Mouse (Mus musculus) monocyte, adult 2 months (primary cell): ENCODE data around the gene Rtl9.

Source experiments
- DNase-seq, 2 experiments: peaks; one replicate each; pipeline ENCODE4 v3.0.0; 2022; ENCODE audit warnings: low spot score in 2 of 2, low read depth in 1 of 2

Rtl9 gene

DNA sequence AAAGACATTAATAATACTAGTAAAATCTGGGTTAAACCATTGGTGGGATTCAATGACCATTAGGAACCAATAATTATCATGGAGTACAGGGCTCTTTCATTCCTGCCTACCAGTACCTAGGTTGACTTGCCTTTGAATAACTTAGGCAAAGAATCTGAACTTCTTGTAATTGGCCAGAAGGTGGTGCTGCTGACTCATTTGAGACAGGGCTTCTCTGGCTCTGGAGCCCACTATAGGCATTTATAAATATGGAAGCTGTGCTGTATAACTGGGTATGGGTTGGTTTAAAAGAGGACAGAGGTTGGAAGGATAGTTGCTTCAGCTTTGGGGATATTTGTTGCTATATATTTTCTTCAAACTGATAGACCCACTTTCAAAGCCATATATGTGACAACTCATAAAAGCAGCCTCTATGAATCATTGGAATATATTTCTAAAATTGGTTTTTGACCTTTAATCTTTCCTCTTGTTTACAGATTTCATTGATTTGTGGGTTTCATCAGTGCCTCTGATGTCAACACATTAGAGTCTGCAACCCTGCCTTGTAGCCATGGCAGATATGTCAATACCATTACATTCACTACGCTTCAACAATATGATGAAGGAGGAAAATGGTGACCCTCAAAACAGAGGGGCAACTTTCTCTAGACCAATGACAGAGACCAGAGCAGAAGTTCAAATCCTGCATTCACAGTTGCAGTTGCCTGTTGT is at the start of gene Rtl9:
Gene Rtl9 (plus strand): TSS at position 551 of the 711 bp plus-strand sequence.
- no peak for DNase-seq

DNA sequence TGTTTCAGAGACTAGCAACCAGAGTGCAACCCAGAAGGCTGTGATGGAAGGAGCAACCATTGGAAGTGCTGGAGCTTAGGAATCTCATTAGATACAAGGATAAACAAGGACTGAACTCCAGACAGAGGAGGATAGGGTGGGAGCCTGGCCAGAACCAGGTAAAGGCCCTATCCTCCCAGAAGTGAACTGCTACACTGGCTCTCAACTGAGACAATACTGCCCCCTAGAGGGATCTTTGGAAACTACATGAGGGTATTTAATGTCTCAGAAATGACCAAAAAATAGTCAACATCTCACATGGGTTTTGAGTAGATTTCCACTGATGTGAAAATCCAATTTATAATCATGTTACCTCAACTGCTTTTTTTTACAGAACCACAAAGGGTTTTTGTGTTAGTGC is 47.9 kb upstream of the Rtl9 start:
- DNase-seq, result no peak

DNA sequence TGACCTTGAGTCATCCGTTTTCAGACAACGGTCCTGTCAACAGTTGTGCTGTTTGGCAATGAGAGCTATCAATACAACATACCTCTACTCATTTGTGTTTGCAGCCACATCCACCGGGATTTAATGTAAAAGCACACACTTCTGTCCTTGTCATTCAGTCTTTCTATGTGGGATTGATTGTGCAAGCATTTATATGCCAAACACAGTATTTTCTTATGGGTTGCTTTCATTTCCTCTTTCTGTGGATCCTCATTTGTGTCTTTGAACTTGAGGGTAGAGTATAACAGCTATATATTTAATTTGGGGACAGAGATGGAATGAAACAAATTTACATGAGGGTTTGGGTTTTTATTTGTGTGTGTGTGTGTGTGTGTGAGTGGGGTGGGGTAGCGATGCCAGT is 47.5 kb upstream of the Rtl9 start:
- DNase-seq, result no peak

DNA sequence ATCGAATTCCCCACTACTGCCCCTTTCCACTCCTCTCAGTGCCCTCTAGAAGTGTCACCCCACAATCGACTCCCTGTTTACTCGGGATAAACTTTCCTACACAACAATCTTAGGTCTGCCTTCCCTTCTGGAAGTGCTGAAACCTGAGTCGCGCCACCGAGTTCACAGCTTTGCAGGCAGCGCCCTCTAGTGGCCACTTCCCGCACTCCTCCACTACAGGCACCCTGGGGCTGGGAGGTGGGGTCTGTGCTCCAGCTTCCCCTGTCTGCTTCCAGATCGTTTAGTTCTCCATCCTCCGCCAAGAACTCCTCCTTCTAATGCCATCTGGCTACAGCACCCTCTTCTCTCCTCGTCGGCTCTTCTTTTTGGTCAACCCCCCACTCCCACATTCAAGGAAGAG is 40.6 kb upstream of the Rtl9 start:
- peak in 1 of 2 experiments; percentile 44 for DNase-seq

DNA sequence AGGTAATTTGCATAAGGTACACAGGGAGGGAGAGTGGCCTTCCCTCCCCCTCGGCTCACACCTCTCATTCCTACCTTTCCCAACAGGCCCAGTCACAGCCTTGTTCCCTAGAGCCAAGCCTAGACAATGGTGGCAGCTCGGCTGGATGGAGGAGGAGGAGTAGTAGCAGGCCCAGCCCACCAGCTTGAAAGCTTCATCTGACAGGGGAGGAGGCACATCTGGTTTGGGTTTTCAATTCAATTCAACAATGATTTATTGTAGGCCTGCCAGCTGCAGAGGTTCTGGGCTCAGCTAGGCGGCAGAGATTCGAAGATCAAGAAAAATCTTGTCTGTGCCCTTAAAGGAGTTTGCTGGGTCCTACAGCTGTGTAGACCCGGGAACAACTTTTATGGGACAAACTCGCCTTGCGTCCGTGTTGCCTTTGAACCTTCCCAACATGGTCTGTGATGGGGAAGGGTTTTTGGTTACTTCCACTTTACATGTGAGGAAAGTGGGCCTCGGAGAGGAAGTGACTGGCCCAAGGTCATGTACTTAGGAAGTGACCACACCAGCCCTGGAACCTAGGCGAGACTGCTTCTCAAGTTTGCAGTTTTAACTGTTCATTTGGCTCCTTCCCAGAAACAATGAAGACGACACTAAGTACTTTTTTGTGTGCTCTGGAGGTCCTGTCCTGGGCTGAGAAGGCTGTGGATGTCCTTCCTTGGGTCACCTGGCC is 36.6 kb upstream of the Rtl9 start:
- DNase-seq, result no peak

DNA sequence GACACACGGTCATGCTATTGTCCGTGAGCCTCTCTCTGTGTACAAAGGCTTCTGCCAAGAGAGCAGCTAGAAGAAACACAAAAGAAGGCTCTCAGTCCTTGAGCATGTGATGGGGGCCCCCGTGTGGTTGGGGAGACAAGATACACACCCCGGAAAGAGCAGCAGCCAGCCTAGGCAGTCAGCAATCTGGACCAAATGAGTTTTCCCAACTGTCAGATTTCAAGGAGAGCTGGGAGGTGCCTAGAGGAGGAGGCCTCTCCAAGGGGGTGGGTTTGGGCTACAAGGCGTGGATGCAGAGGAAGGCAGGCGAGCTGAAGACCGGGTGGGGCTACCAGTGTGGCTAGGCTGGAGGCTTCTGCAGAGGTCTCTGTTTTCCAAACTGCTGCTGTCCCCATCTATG is 35.6 kb upstream of the Rtl9 start:
- DNase-seq, result no peak

DNA sequence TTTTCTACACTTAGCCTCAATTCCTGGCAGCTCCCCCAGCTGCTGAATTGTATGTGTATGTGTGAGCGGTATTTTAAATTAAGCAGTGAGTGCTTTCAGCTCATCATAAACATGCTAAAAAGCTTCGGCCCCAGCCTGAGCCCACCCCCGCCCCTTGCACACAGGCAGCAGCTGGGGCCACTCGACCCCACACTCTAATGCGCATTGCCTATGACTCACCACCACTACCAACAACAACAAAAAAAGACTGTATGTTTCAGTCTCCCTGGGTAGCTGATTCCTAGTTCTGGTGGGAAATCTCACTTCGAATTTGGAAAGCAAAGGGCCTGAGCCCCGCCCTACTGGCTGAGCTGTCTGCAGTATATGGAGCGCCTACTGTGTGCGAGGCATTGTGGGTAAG is 35.1 kb upstream of the Rtl9 start:
- DNase-seq, result no peak

DNA sequence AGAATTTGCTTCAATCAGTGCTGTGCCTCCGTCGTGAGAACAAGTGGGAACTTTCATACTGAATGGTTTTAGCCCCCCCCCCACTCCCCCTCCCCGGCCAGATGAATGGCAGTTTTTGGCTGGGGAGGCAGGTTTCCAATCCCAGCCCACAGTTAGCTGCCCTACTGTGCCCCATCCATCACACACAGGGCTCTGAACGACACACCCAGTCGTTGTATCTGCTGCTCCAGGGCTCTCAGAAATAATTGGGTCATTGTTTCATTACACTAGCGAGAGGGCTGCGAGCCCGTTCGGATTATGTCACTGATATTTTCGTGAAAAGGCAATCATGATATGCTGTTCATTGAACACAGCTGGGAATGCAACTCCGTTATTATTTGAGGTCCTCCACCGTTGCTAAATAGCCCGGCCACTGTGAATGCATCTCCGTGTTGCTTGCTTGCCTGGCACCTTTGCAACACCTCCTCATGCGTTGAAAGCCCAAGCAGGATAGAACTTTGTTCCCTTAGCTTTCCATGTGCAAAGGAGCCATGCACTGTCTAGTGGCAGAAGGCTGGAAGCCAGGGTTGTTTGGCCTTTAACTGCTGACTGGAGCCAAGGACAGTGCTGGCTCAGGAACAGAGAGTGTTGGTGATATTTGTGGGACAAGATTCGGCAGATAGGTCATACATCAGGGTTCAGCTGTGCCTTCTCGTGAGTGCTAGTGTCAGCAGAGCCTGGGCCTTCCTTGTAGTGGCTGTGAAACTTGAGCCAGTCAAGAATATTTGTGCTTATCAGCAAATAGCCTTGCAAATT is 32.9 kb upstream of the Rtl9 start:
- no peak for DNase-seq

DNA sequence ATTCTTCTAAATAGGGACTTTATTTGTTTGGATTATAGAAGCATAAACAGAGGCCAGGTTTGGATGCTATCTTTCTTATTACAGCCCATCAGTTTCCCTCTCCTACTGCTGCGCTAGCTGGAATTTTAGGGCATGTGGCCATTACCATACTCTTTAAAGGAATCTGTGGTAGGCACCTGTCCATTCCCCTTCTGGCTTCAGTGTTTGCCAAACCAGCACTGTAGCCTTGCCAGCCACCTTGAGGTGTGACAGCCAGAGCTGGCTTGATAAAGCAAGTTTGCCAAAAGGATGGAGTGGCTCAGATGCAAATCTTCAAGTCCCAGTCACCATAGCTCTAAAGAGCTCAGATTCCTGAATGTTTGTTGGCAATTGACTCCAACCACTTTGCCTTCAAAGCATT is 32.3 kb upstream of the Rtl9 start:
- DNase-seq, result no peak

DNA sequence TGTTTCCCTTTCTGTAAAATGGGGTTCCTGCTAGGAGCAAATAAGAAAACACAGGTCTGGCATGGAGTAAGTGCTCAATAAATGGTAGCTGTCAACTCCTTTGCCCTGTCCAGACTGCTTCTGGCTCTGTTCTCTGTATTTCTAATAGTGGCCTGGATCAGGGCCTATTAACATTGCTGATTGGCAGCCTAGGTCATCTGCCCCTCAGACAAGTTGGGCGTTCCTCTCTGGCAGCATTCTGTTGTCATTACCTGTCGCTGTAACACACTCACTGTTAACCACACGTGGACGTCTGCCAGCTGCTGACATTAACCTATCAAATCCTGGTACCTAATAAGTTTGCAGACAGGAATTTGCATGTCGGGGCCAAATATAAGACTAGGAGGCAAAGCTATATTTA is 31.8 kb upstream of the Rtl9 start:
- DNase-seq, result no peak

DNA sequence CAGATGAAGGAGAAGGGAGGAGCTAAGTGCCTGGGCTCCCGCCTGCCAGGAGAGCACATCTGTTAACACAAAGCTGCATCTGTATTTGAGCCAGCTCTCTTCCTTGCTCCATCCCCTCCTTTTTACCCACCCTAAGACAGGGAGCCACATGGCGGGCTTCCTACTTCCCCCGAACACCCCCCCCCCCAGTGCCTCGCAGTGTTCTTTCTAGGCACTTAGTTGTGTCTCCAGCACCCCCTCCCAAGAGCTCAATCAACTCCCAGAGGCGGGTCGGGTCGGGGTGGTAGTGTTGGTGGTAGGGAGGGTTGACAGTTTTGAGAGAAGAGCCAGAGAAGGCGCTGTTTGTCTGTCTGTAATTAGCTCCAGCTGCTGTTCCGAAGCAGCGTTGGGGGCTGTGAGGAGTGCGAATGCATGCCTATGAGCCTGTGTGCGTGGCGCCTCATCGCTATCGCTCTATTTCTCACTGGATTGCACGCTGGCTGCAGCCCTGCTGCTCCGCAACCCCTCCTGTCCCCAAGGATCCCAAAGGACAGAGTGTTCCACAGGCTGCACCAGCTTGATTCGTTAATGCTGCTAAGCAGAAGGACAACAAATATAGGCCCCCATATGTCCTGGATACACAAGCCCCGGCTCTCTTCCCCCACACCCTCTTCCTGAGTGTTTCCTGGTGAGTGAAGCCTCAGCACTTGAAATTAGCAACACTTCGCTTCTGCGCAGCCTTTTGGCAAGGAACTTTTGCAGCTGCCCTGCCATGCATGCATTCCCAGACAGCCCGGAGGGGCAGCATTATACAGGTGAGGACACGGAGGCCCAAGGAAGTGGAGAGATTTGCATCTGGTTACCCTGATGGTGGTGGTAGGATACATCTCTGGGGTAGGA is 18.7 kb upstream of the Rtl9 start:
- no peak for DNase-seq

DNA sequence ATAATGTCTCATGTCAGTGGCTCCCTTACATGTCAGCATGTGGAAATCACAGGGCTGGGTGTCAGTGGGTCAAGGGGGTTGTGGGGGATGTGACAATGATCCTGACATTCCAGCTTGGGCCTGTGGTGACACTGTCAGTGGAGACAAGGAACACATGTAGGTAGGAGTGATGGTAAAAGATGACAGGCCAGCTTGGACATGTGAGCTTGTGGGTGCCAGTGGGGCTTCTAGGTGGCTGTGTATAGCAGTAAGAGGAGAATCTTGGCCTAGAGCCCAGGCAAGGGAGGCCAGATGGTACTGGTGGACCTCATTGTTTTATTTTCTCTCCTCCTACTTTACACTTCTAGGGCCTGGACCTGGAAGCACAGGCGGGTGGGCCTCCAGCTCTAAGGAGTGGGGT is 16.7 kb upstream of the Rtl9 start:
- no peak for DNase-seq

DNA sequence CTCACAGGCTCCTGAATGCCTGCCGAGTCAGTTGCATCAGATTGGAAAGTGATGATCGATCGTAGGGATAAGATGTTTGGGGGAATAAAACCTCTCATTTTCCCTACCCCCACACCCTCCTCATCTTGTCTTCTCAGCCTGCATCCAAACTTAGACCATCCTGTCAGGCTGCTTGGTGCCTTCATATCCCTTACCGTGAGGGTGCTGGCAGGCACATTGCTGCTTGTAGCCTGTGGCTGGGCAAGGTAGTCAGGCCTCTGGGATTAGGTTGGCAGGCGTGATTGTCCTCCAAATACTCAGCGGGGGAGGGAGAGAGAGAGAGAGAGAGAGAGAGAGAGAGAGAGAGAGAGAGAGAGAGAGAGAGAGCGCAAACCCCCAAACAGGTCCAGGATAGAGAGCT is 11.2 kb upstream of the Rtl9 start:
- DNase-seq, result no peak

DNA sequence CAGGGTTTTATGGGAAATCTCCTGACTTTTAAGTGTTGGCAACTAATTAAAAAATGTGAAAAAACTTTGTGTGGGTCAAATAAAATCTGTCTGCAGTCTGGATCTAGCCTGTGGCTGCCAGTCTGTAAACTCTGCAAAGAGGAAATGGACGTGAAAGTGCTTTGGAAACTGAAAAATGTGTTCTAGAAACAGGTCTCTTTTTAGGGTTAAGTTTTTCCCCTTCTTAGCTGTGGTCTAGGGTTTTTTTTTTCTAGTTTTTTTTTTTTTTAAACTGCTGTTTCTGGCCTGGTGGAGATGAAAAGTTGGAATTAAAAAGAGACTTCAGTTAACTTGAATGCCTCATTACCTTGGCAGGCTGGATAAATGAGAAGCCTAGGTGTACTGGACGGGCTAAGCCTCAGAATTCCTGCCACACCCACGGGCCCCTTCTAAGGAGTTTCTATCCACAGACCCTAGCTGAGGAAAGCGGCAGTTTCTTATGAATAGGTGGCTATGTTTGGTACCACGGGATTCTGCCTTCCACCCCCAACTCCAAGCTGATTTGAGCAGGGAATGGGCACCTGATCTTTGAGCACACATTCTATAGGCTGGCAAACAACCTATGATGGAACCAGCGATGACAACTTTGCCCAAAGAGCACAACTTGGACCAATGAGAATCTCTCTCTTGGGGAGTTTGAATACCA is 8.3 kb upstream of the Rtl9 start:
- no peak for DNase-seq

DNA sequence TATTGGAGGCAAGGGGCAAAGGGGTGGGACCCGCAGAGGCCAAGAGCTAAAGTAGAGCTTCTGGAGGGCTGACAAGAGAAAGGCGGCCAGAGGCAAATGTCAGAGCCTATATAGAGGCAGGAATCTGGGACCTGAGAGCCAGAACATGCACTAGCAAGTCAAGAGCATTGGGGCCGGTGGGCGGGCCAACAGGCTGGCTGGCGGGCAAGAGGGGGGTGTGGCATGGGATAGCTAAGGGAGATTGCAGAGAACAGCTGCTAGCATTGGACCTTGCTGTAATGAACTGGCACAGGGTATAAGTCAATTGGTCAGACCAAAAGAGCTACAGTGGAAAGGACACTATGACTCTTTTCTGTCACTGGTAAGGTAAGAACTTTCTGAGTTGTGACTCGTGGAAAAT is 1.8 kb upstream of the Rtl9 start:
- DNase-seq, result no peak

DNA sequence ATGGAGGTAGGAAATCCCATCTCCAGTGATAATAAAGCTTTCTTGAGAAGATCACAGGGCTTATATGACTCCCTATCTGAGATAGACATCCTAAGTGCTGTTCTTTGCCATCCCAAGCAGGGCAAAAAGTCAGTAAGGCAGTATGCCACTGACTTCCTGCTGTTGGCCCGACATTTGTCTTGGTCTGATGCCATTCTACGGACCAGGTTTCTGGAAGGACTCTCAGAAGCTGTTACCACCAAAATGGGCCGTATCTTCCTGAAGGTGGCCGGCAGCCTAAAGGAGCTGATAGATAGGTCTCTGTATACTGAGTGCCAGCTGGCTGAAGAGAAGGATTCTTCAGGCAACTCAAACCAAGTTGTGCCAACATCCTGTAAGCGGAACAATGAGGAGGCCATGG is 3.8 kb downstream of the Rtl9 start:
- no peak for DNase-seq

DNA sequence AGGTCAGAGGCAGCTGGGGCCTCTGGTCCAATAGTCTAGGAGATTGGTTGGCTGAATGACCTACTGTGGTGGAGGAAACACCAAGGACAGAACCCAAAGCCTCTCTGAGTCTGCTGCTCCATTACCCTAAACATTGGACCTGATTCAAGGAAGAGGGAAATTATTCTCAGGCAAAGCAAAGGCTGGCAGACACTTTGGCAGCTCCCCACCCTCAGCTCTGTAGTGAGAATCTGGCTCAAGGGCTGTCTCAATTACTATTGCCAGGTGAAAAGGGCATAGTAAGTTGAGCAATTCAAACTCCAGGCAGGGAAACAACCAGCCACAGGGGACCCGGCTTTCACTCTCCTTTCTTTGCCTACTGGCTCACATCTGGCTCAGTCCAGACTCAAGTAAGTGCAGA is 6.5 kb downstream of the Rtl9 start:
- no peak for DNase-seq

DNA sequence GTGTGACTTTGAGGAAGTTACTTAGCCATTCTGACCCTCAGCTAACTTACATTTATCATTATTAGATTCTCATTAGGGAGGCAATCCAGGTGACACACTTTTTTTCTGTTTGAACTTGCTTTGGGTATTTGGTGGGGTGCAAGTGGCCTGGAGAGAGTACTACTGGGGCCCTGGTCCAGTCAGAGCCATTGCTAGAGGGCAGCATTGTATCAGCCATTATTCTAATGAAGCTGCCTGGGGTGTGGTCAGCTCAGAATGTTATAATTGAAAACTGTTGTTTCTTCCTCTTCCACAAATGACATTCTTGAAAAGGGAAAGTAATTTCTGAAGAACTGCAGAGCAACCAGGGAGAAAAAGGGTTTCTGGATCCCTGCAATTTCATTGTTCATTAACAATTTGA is 13.2 kb downstream of the Rtl9 start:
- no peak for DNase-seq
